Mouse (Mus musculus): ENCODE data around the gene Padi6. TPM values are rescaled to one million over a fixed set of nuclear protein-coding genes. Genes with fewer than 3 reads are reported as not detected.

The Padi6 gene
- polyA plus RNA-seq, 1 experiment from 2014 or later: not detected

- Histone ChIP-seq H3K36me3 (ENCODE audit: control insufficient read depth, insufficient read depth, low read length) (peaks cover 17% of the 10 kb centered on the region), H3K27me3 (replicated peaks; ENCODE audit: control insufficient read depth, insufficient read depth, low read length) (peaks cover 11% of the 10 kb centered on the region), H3K4me3 (ENCODE audit: low read depth, low read length) (peak within 1 kb of the TSS; percentile 92), H3K27ac (ENCODE audit: low read depth, low read length) (peak within 1 kb of the TSS; percentile 98), H3K9ac (ENCODE audit: low read length) (peak within 1 kb of the TSS; percentile 96), H3K4me1 (ENCODE audit: control insufficient read depth, insufficient read depth, low read length) (peaks cover 20% of the 10 kb centered on the region), H3K4me2 (ENCODE audit: low read length) (peak within 1 kb of the TSS; percentile 60), H3K9me3 (replicated peaks; ENCODE audit: control insufficient read depth, low read length) (no peaks in the 10 kb centered on the region)
- ATAC-seq (no peak), DNase-seq (ENCODE audit: low spot score) (no peak)
- WGBS: 8% methylated on average over 20 of the region's 20 CpGs
Observed at GRCm38 (mm10) chr4:140700269-140701018, 42.0 kb downstream of the Padi6 start, which contains the start of gene Rcc2. Gene Rcc2 (plus strand): TSS chr4:140700541.

DNA sequence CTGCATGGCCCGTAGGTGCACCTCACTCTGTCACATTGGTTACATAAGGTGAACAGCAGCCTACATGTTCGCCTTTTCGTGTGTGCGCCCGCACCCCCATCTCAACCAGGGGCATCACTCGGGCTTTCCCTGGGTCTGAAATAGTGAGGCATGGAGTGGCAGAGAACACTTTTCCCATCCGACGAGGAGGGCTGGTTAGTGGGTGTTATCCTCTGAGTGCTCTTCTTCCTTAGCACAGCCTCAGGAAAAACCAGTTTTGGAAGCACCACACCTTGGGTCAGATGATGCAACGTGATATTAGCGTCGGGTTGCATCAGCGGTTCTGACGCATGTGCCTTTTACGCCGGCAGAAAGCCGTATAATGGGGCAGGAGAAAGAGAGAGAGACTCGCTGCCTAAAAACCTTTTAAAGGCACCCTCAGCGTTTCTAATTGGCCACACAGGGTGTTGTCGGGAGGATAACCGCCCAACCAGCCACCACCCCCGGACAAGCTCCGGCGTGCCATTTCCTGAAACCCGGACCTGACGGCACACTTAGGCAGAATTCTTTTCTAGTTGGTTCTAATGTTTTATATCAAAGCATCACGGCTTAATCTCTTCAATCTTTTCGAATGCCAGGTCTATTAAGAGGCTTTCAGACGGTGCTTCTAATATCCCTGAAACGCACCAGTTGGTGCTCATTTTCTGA, 42.9 kb downstream of the Padi6 start:
- H3K27ac ChIP-seq (ENCODE audit: low read depth, low read length): no peak overlapping the region
- ATAC-seq (no peak), DNase-seq (ENCODE audit: low spot score) (peak; percentile 66)
- H3K9me3 ChIP-seq (replicated peaks; ENCODE audit: control insufficient read depth, low read length): no peaks in the 10 kb centered on the region
- WGBS: 4% methylated on average over 29 of the region's 29 CpGs
- H3K9ac ChIP-seq (ENCODE audit: low read length): peak overlapping the region; percentile 46; the same call in 1 of the 2 replicates
- H3K4me1 ChIP-seq (ENCODE audit: control insufficient read depth, insufficient read depth, low read length): peaks cover 17% of the 10 kb centered on the region
- peak overlapping the region; percentile 60 for H3K4me2 ChIP-seq (ENCODE audit: low read length)
- peaks cover 9% of the 10 kb centered on the region for H3K36me3 ChIP-seq (ENCODE audit: control insufficient read depth, insufficient read depth, low read length)
- H3K27me3 ChIP-seq (replicated peaks; ENCODE audit: control insufficient read depth, insufficient read depth, low read length): peaks cover 11% of the 10 kb centered on the region
- H3K4me3 ChIP-seq (ENCODE audit: low read depth, low read length): peak overlapping the region; percentile 24

- no peak overlapping the region for H3K9ac ChIP-seq (ENCODE audit: low read length)
- 83% methylated on average over 14 of the region's 14 CpGs for WGBS
- no peak overlapping the region for H3K4me3 ChIP-seq (ENCODE audit: low read depth, low read length)
- H3K36me3 ChIP-seq (ENCODE audit: control insufficient read depth, insufficient read depth, low read length): no peaks in the 10 kb centered on the region
- DNase-seq (ENCODE audit: low spot score) (no peak), ATAC-seq (no peak)
- no peak overlapping the region for H3K27ac ChIP-seq (ENCODE audit: low read depth, low read length)
- peaks cover 5% of the 10 kb centered on the region for H3K4me1 ChIP-seq (ENCODE audit: control insufficient read depth, insufficient read depth, low read length)
- no peak overlapping the region for H3K4me2 ChIP-seq (ENCODE audit: low read length)
- H3K27me3 ChIP-seq (replicated peaks; ENCODE audit: control insufficient read depth, insufficient read depth, low read length): peaks cover 11% of the 10 kb centered on the region
- H3K9me3 ChIP-seq (replicated peaks; ENCODE audit: control insufficient read depth, low read length): no peaks in the 10 kb centered on the region
Observed at GRCm38 (mm10) chr4:140695675-140696585, 46.5 kb downstream of the Padi6 start.

DNA sequence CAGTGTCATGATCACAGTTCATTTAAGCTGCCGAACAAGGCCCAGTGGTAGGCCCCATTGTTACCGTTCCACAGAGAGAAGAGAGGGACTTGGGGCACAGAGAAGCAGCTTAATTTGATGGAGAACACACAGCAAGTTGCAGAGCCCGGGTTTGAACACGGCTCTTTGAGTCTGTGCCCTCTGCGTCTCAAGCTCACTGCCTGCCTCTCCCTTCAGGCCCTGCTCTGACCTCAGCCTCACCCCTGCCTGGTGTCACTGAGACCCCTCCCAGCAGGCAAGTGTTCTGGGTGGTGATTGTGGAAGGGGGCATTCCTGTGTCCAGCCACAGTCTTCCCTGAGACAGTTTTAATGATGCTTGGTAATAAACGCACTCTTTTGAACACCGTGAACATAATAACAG, 47.3 kb downstream of the Padi6 start:
- DNase-seq (ENCODE audit: low spot score) (no peak), ATAC-seq (no peak)
- no peak overlapping the region for H3K4me2 ChIP-seq (ENCODE audit: low read length)
- H3K36me3 ChIP-seq (ENCODE audit: control insufficient read depth, insufficient read depth, low read length): no peaks in the 10 kb centered on the region
- peaks cover 6% of the 10 kb centered on the region for H3K27me3 ChIP-seq (replicated peaks; ENCODE audit: control insufficient read depth, insufficient read depth, low read length)
- no peak overlapping the region for H3K4me3 ChIP-seq (ENCODE audit: low read depth, low read length)
- WGBS: 60% methylated on average over 7 of the region's 7 CpGs
- no peak overlapping the region for H3K27ac ChIP-seq (ENCODE audit: low read depth, low read length)
- peaks cover 4% of the 10 kb centered on the region; the same call in 1 of the 2 replicates for H3K4me1 ChIP-seq (ENCODE audit: control insufficient read depth, insufficient read depth, low read length)
- H3K9me3 ChIP-seq (replicated peaks; ENCODE audit: control insufficient read depth, low read length): no peaks in the 10 kb centered on the region
- no peak overlapping the region for H3K9ac ChIP-seq (ENCODE audit: low read length)

- Histone ChIP-seq H3K27me3 (replicated peaks; ENCODE audit: control insufficient read depth, insufficient read depth, low read length) (0 out of 2 replicates have a peak, but pooled peaks cover 5% of the 10 kb centered on the region), H3K27ac (ENCODE audit: low read depth, low read length) (no peak overlapping the region), H3K4me3 (ENCODE audit: low read depth, low read length) (no peak overlapping the region), H3K9ac (ENCODE audit: low read length) (no peak overlapping the region), H3K36me3 (ENCODE audit: control insufficient read depth, insufficient read depth, low read length) (no peaks in the 10 kb centered on the region), H3K9me3 (replicated peaks; ENCODE audit: control insufficient read depth, low read length) (no peaks in the 10 kb centered on the region), H3K4me1 (ENCODE audit: control insufficient read depth, insufficient read depth, low read length) (0 out of 2 replicates have a peak, but pooled peaks cover 2% of the 10 kb centered on the region), H3K4me2 (ENCODE audit: low read length) (no peak overlapping the region)
- no peak for ATAC-seq
- DNase-seq (ENCODE audit: low spot score): no peak
- 25% methylated on average over 1 of the region's 1 CpGs for WGBS
Observed at GRCm38 (mm10) chr4:140694551-140695060, 47.8 kb downstream of the Padi6 start.

- no peaks in the 10 kb centered on the region for H3K4me1 ChIP-seq (ENCODE audit: control insufficient read depth, insufficient read depth, low read length)
- no peak overlapping the region for H3K4me3 ChIP-seq (ENCODE audit: low read depth, low read length)
- WGBS: 80% methylated on average over 4 of the region's 4 CpGs
- no peak for ATAC-seq
- no peak overlapping the region for H3K9ac ChIP-seq (ENCODE audit: low read length)
- H3K27me3 ChIP-seq (replicated peaks; ENCODE audit: control insufficient read depth, insufficient read depth, low read length): no peaks in the 10 kb centered on the region
- no peaks in the 10 kb centered on the region for H3K9me3 ChIP-seq (replicated peaks; ENCODE audit: control insufficient read depth, low read length)
- H3K4me2 ChIP-seq (ENCODE audit: low read length): no peak overlapping the region
- H3K36me3 ChIP-seq (ENCODE audit: control insufficient read depth, insufficient read depth, low read length): no peaks in the 10 kb centered on the region
- H3K27ac ChIP-seq (ENCODE audit: low read depth, low read length): no peak overlapping the region
- no peak for DNase-seq (ENCODE audit: low spot score)
Observed at GRCm38 (mm10) chr4:140693513-140693912, 48.9 kb downstream of the Padi6 start.

GRCm38 (mm10) chr4:140691481-140691880, 51.0 kb downstream of the Padi6 start:
- Histone ChIP-seq H3K27ac (ENCODE audit: low read depth, low read length) (no peak overlapping the region), H3K9me3 (replicated peaks; ENCODE audit: control insufficient read depth, low read length) (no peaks in the 10 kb centered on the region), H3K4me1 (ENCODE audit: control insufficient read depth, insufficient read depth, low read length) (no peaks in the 10 kb centered on the region), H3K9ac (ENCODE audit: low read length) (no peak overlapping the region), H3K4me2 (ENCODE audit: low read length) (no peak overlapping the region), H3K27me3 (replicated peaks; ENCODE audit: control insufficient read depth, insufficient read depth, low read length) (no peaks in the 10 kb centered on the region), H3K4me3 (ENCODE audit: low read depth, low read length) (no peak overlapping the region), H3K36me3 (ENCODE audit: control insufficient read depth, insufficient read depth, low read length) (no peaks in the 10 kb centered on the region)
- 70% methylated on average over 7 of the region's 7 CpGs for WGBS
- ATAC-seq (no peak), DNase-seq (ENCODE audit: low spot score) (no peak)

DNA sequence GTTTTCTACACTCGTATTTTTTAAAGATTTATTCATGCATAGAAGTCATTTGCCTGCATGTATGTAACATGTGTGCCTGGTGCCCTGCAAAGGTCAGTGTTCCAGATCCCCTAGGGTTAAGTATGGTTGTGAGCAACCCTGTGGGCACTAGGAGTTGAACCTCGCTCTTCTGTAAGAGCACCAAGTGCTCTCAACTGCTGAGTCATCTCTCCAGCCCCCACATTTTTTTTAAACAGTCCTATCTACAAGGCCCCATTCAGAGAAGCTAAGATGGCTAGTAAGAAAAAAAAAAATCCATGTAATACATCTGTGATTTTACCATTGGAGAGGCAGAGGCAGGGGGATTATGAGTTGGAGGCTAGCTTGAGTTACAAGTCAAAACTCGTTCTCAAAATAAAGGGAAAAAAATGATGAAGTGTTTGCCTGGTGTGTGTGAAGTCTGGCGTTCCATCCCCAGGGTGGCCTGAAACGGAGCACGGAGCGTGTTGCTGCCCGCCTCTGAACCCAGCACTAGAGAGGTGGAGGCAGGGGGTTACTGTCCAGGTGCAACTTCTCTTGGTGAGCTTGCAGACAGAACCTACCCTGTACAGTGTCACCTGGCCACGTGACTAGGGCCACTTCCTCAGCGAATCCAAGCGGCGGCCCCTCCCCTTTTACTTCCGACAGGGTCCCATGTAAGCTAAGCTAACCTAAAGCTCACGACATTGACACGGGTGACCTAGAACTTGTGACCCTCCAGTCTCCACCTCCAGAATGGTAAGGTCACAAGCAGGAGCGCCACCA, 52.4 kb downstream of the Padi6 start:
- no peaks in the 10 kb centered on the region for H3K27me3 ChIP-seq (replicated peaks; ENCODE audit: control insufficient read depth, insufficient read depth, low read length)
- H3K4me1 ChIP-seq (ENCODE audit: control insufficient read depth, insufficient read depth, low read length): no peaks in the 10 kb centered on the region
- H3K9me3 ChIP-seq (replicated peaks; ENCODE audit: control insufficient read depth, low read length): no peaks in the 10 kb centered on the region
- no peaks in the 10 kb centered on the region for H3K36me3 ChIP-seq (ENCODE audit: control insufficient read depth, insufficient read depth, low read length)
- ATAC-seq (no peak), DNase-seq (ENCODE audit: low spot score) (no peak)
- H3K4me2 ChIP-seq (ENCODE audit: low read length): no peak overlapping the region
- H3K27ac ChIP-seq (ENCODE audit: low read depth, low read length): no peak overlapping the region
- WGBS: 81% methylated on average over 16 of the region's 16 CpGs
- no peak overlapping the region for H3K9ac ChIP-seq (ENCODE audit: low read length)
- H3K4me3 ChIP-seq (ENCODE audit: low read depth, low read length): no peak overlapping the region

Measured in forebrain, embryonic 14.5 days (tissue).